Mouse (Mus musculus) kidney, embryonic 14.5 days (tissue): ENCODE measurements around the gene Avil. TPM values are rescaled to one million over a fixed set of nuclear protein-coding genes. Genes with fewer than 3 reads are reported as not detected.
A peak's percentile ranks its signal among the peaks of the same experiment; 100 is the strongest.

Source experiments
- ATAC-seq: fragments of 200-750 bp; cut with Nextera tagmentation; 2 replicates; pipeline ENCODE4 v1.8.0; 2017; ENCODE audit warnings: moderate number of reproducible peaks, mild to moderate bottlenecking, moderate TSS enrichment, moderate library complexity; ENCODE audit not compliant: low FRiP score, low TSS enrichment
- H3K27ac ChIP-seq: fragments of 300-500 bp; sonication (generic); 2 replicates; pipeline ENCODE4 v1.5.1; 2014; ENCODE audit warnings: low read depth, mild to moderate bottlenecking, low read length, moderate library complexity, mixed read lengths
- H3K27me3 ChIP-seq: fragments of 300-500 bp; sonication (generic); 2 replicates; pipeline ENCODE4 v1.6.1; 2014; ENCODE audit warnings: mild to moderate bottlenecking, low read length; ENCODE audit not compliant: control insufficient read depth, insufficient read depth
- H3K36me3 ChIP-seq: fragments of 300-500 bp; sonication (generic); 2 replicates; pipeline ENCODE4 v1.6.1; 2014; ENCODE audit warnings: low read length, mixed read lengths; ENCODE audit not compliant: control insufficient read depth, insufficient read depth
- H3K4me1 ChIP-seq: fragments of 300-500 bp; sonication (generic); 2 replicates; pipeline ENCODE4 v1.6.1; 2014; ENCODE audit warnings: low read length, mixed read lengths; ENCODE audit not compliant: control insufficient read depth, insufficient read depth
- H3K4me2 ChIP-seq: fragments of 300-500 bp; sonication (generic); replicated peaks from 2 replicates; pipeline ENCODE4 v1.6.1; 2014; ENCODE audit warnings: low read depth, mild to moderate bottlenecking, low read length
- H3K4me3 ChIP-seq: fragments of 300-500 bp; sonication (generic); 2 replicates; pipeline ENCODE4 v1.5.1; 2014; ENCODE audit warnings: mild to moderate bottlenecking, low read length
- H3K9ac ChIP-seq: fragments of 300-500 bp; sonication (generic); 2 replicates; pipeline ENCODE4 v1.6.1; 2014; ENCODE audit warnings: low read depth, mild to moderate bottlenecking, low read length, moderate library complexity
- H3K9me3 ChIP-seq: fragments of 300-500 bp; sonication (generic); 2 replicates; pipeline ENCODE4 v1.6.1; 2016; ENCODE audit warnings: low read length; ENCODE audit not compliant: control insufficient read depth
- WGBS: fragments of 180-500 bp; shearing (Covaris S2); extraction: QIAGEN DNeasy Blood & Tissue Kit; methylation state at CpG from one replicate; pipeline ENCODE4 v1.1.7; 2014; 5-methylcytosine and 5-hydroxymethylcytosine counted together
- polyA plus RNA-seq: library from polyadenylated mRNA; unstranded; fragments of >200 nt; fragmentation: Nextera tagmentation; extraction: Ambion mirVana; gene quantifications from 2 replicates; pipeline ENCODE4 v1.2.1, GENCODE M21; 2014

Gene Avil
- polyA plus RNA-seq = 0.19 and 0.20 TPM in 2 replicates

GRCm38 (mm10) chr10:127000529-127000928 lies at the start of gene Avil:
Avil (plus strand) TSS chr10:127000709.
- peaks cover 33% of the 10 kb centered on the region for H3K36me3 ChIP-seq
- H3K27ac ChIP-seq = no peak within 1 kb of the TSS
- ATAC-seq = peak; percentile 39; the same call in 1 of the 2 replicates
- H3K4me3 ChIP-seq = no peak within 1 kb of the TSS
- no peak within 1 kb of the TSS for H3K4me2 ChIP-seq
- 89% methylated on average over 5 of the region's 5 CpGs for WGBS
- H3K9me3 ChIP-seq = no peaks in the 10 kb centered on the region
- no peak within 1 kb of the TSS for H3K9ac ChIP-seq
- H3K4me1 ChIP-seq = no peaks in the 10 kb centered on the region
- H3K27me3 ChIP-seq = no peaks in the 10 kb centered on the region

- Histone ChIP-seq H3K4me3 (no peak overlapping the region), H3K4me1 (peaks cover 17% of the 10 kb centered on the region), H3K27ac (no peak overlapping the region), H3K9ac (no peak overlapping the region), H3K36me3 (no peaks in the 10 kb centered on the region), H3K9me3 (no peaks in the 10 kb centered on the region), H3K27me3 (no peaks in the 10 kb centered on the region), H3K4me2 (no peak overlapping the region)
- WGBS = 94% methylated on average over 1 of the region's 1 CpGs
- no peak for ATAC-seq
These were observed 48.1 kb upstream of the Avil start for GRCm38 (mm10) chr10:126952375-126952774.

- WGBS = 94% methylated on average over 3 of the region's 3 CpGs
- H3K27ac ChIP-seq = no peak overlapping the region
- ATAC-seq = no peak
These were observed 47.5 kb upstream of the Avil start for GRCm38 (mm10) chr10:126953029-126953471.

GRCm38 (mm10) chr10:126956692-126957358 lies 43.7 kb upstream of the Avil start:
- H3K4me3 ChIP-seq = no peak overlapping the region
- WGBS = 25% methylated on average over 15 of the region's 15 CpGs
- H3K4me2 ChIP-seq = peak overlapping the region; percentile 26; the same call in 1 of the 2 replicates
- H3K4me1 ChIP-seq = peaks cover 17% of the 10 kb centered on the region
- ATAC-seq = no peak
- no peaks in the 10 kb centered on the region for H3K27me3 ChIP-seq
- no peaks in the 10 kb centered on the region for H3K9me3 ChIP-seq
- H3K9ac ChIP-seq = peak overlapping the region; percentile 8; the same call in 1 of the 2 replicates
- no peaks in the 10 kb centered on the region for H3K36me3 ChIP-seq
- peak overlapping the region; percentile 48 for H3K27ac ChIP-seq

More at GRCm38 (mm10) chr10:126953029-126953471, 47.5 kb upstream of the Avil start:
- H3K9me3 ChIP-seq = no peaks in the 10 kb centered on the region
- no peaks in the 10 kb centered on the region for H3K27me3 ChIP-seq
- no peak overlapping the region for H3K4me3 ChIP-seq
- no peak overlapping the region for H3K4me2 ChIP-seq
- peaks cover 21% of the 10 kb centered on the region for H3K4me1 ChIP-seq
- H3K9ac ChIP-seq = no peak overlapping the region
- no peaks in the 10 kb centered on the region for H3K36me3 ChIP-seq

GRCm38 (mm10) chr10:126957359-126958107 lies 43.0 kb upstream of the Avil start:
- no peaks in the 10 kb centered on the region for H3K27me3 ChIP-seq
- ATAC-seq = peak; percentile 68
- peak overlapping the region; percentile 26 for H3K4me2 ChIP-seq
- no peaks in the 10 kb centered on the region for H3K9me3 ChIP-seq
- H3K4me1 ChIP-seq = peaks cover 24% of the 10 kb centered on the region
- no peak overlapping the region for H3K4me3 ChIP-seq
- no peaks in the 10 kb centered on the region for H3K36me3 ChIP-seq
- peak overlapping the region; percentile 48 for H3K27ac ChIP-seq
- 4% methylated on average over 25 of the region's 25 CpGs for WGBS
- H3K9ac ChIP-seq = peak overlapping the region; percentile 8; the same call in 1 of the 2 replicates

GRCm38 (mm10) chr10:126960496-126960895 lies 40.0 kb upstream of the Avil start:
- WGBS = 82% methylated on average over 8 of the region's 8 CpGs
- no peaks in the 10 kb centered on the region for H3K36me3 ChIP-seq
- H3K4me2 ChIP-seq = no peak overlapping the region
- no peak overlapping the region for H3K27ac ChIP-seq
- peaks cover 36% of the 10 kb centered on the region for H3K4me1 ChIP-seq
- no peaks in the 10 kb centered on the region for H3K27me3 ChIP-seq
- no peak overlapping the region for H3K4me3 ChIP-seq
- H3K9ac ChIP-seq = no peak overlapping the region
- no peak for ATAC-seq
- H3K9me3 ChIP-seq = no peaks in the 10 kb centered on the region

GRCm38 (mm10) chr10:126961757-126962156 lies 38.8 kb upstream of the Avil start:
- peak overlapping the region; percentile 24; the same call in 1 of the 2 replicates for H3K4me2 ChIP-seq
- WGBS = 57% methylated on average over 10 of the region's 10 CpGs
- no peaks in the 10 kb centered on the region for H3K27me3 ChIP-seq
- H3K9ac ChIP-seq = no peak overlapping the region
- peak overlapping the region; percentile 91 for H3K27ac ChIP-seq
- no peaks in the 10 kb centered on the region for H3K36me3 ChIP-seq
- H3K4me1 ChIP-seq = peaks cover 35% of the 10 kb centered on the region
- no peak overlapping the region for H3K4me3 ChIP-seq
- ATAC-seq = peak; percentile 37
- H3K9me3 ChIP-seq = no peaks in the 10 kb centered on the region

- peak; percentile 82 for ATAC-seq
- H3K4me1 ChIP-seq = peaks cover 29% of the 10 kb centered on the region
- WGBS = 21% methylated on average over 15 of the region's 15 CpGs
- H3K9me3 ChIP-seq = no peaks in the 10 kb centered on the region
- no peaks in the 10 kb centered on the region for H3K36me3 ChIP-seq
- no peaks in the 10 kb centered on the region for H3K27me3 ChIP-seq
- H3K9ac ChIP-seq = peak overlapping the region; percentile 18; the same call in 1 of the 2 replicates
- peak overlapping the region; percentile 91 for H3K27ac ChIP-seq
- H3K4me2 ChIP-seq = peak overlapping the region; percentile 24
- H3K4me3 ChIP-seq = no peak overlapping the region
These were observed 38.1 kb upstream of the Avil start for GRCm38 (mm10) chr10:126962271-126962965.
